Mouse (Mus musculus): ENCODE results near the gene 4931414P19Rik. TPM values are rescaled to one million over a fixed set of nuclear protein-coding genes. Genes with fewer than 3 reads are reported as not detected.

4931414P19Rik gene
- total and polyA plus RNA-seq, 3 experiments: 1.5 to 2.9 (median 2.7) TPM

- Histone ChIP-seq H3K79me2 (replicated peaks; ENCODE audit: control insufficient read depth, extremely low read depth, insufficient read depth, poor library complexity, severe bottlenecking) (peaks cover 53% of the 10 kb centered on the region), H3K9me3 (replicated peaks; ENCODE audit: low read length) (no peaks in the 10 kb centered on the region), H3K27ac (ENCODE audit: insufficient read depth, low read depth) (no peak overlapping the region), H3K36me3 (replicated peaks in 1 of 2; ENCODE audit: control insufficient read depth in 1 of 2, insufficient read depth in 1 of 2, low read length in 1 of 2) (peaks cover 80 to 86% of the 10 kb centered on the region in 2 experiments), H3K9ac (ENCODE audit: insufficient read depth, low read depth) (no peak overlapping the region), H3K4me3 (replicated peaks in 1 of 3; ENCODE audit: low read depth in 2 of 3, low read length in 2 of 3, poor library complexity in 1 of 3) (no peak overlapping the region), H3K27me3 (replicated peaks) (no peaks in the 10 kb centered on the region), H3K4me1 (ENCODE audit: control insufficient read depth in 1 of 2, insufficient read depth in 2 of 2) (peaks cover 11 to 44% of the 10 kb centered on the region in 2 experiments), H3K4me2 (ENCODE audit: insufficient read depth, low read depth, poor library complexity, severe bottlenecking) (no peak overlapping the region)
- TF ChIP-seq MXI1 (IDR thresholded peaks at IDR 0.05; ENCODE audit: low read depth, low read length) (no peak), MYC (IDR thresholded peaks at IDR 0.05; ENCODE audit: low read depth, low read length) (no peak), RAD21 (IDR thresholded peaks at IDR 0.05; ENCODE audit: low read depth, low read length) (no peak), HCFC1 (IDR thresholded peaks at IDR 0.05; ENCODE audit: low read depth, low read length) (no peak), EP300 (IDR thresholded peaks at IDR 0.05; ENCODE audit: low read length) (no peak), ZNF384 (IDR thresholded peaks at IDR 0.05; ENCODE audit: low read depth, low read length) (no peak), CHD2 (IDR thresholded peaks at IDR 0.05; ENCODE audit: low read length) (no peak), BHLHE40 (IDR thresholded peaks at IDR 0.05; ENCODE audit: low read depth, low read length) (no peak), ZKSCAN1 (IDR thresholded peaks at IDR 0.05; ENCODE audit: borderline replicate concordance, low read depth, low read length) (no peak)
- no peak for DNase-seq (ENCODE audit: extremely low read depth)
- dilution Hi-C loops (cut with MboI; ENCODE audit: extremely low pct_ligation_motif_present, extremely low pct_unique_long_range_greater_than_20kb, low sequenced_read_pairs): no loop called here
- in situ Hi-C loops (cut with MboI; ENCODE audit: low pct_ligation_motif_present, low pct_unique_long_range_greater_than_20kb, low sequenced_read_pairs): loop anchor here (5.0 to 25.0 kb wide), 2 partner anchors 416 to 586 kb away; no protein-coding TSS in a partner anchor
These were observed 42.1 kb upstream of the 4931414P19Rik start for GRCm38 (mm10) chr14:54647900-54648299.

- DNase-seq (ENCODE audit: extremely low read depth): no peak
- Histone ChIP-seq H3K4me1 (ENCODE audit: control insufficient read depth in 1 of 2, insufficient read depth in 2 of 2) (peaks cover 11 to 38% of the 10 kb centered on the region in 2 experiments), H3K36me3 (replicated peaks in 1 of 2; ENCODE audit: control insufficient read depth in 1 of 2, insufficient read depth in 1 of 2, low read length in 1 of 2) (peaks cover 88 to 94% of the 10 kb centered on the region in 2 experiments), H3K9me3 (replicated peaks; ENCODE audit: low read length) (no peaks in the 10 kb centered on the region), H3K4me3 (replicated peaks in 1 of 3; ENCODE audit: low read depth in 2 of 3, low read length in 2 of 3, poor library complexity in 1 of 3) (no peak overlapping the region), H3K4me2 (ENCODE audit: insufficient read depth, low read depth, poor library complexity, severe bottlenecking) (no peak overlapping the region), H3K9ac (ENCODE audit: insufficient read depth, low read depth) (no peak overlapping the region), H3K27me3 (replicated peaks) (no peaks in the 10 kb centered on the region), H3K79me2 (replicated peaks; ENCODE audit: control insufficient read depth, extremely low read depth, insufficient read depth, poor library complexity, severe bottlenecking) (peaks cover 44% of the 10 kb centered on the region), H3K27ac (ENCODE audit: insufficient read depth, low read depth) (no peak overlapping the region)
- TF ChIP-seq GABPA (IDR thresholded peaks at IDR 0.05; ENCODE audit: insufficient replicate concordance, low read depth, low read length): no peak
- TF ChIP-seq CTCF (conservative IDR thresholded peaks at IDR 0.05 in 1 of 2, IDR thresholded peaks at IDR 0.05 in 1 of 2; ENCODE audit: low read depth in 2 of 2, low read length in 2 of 2): peak in 1 of 2 experiments; percentile 51; a peak in 2 of 4 replicates
- dilution Hi-C loops (cut with MboI; ENCODE audit: extremely low pct_ligation_motif_present, extremely low pct_unique_long_range_greater_than_20kb, low sequenced_read_pairs) (no loop called here), in situ Hi-C loops (cut with MboI; ENCODE audit: low pct_ligation_motif_present, low pct_unique_long_range_greater_than_20kb, low sequenced_read_pairs) (loop anchor here (5.0 to 25.0 kb wide), 2 partner anchors 415 to 585 kb away; no protein-coding TSS in a partner anchor)
These were observed 41.3 kb upstream of the 4931414P19Rik start for GRCm38 (mm10) chr14:54646898-54647636.

GRCm38 (mm10) chr14:54646455-54646854 lies 40.7 kb upstream of the 4931414P19Rik start:
- TF ChIP-seq E2F4 (IDR thresholded peaks at IDR 0.05; ENCODE audit: insufficient replicate concordance, low read depth, low read length) (no peak), USF1 (IDR thresholded peaks at IDR 0.05; ENCODE audit: low read depth, low read length) (no peak), POLR2A (IDR thresholded peaks at IDR 0.05; ENCODE audit: low read depth, low read length) (no peak), IRF4 (IDR thresholded peaks at IDR 0.05; ENCODE audit: low read depth, low read length) (no peak), MYC (IDR thresholded peaks at IDR 0.05; ENCODE audit: low read depth, low read length) (no peak), EP300 (IDR thresholded peaks at IDR 0.05; ENCODE audit: low read length) (no peak)
- peaks cover 84 to 95% of the 10 kb centered on the region in 2 experiments for H3K36me3 ChIP-seq (replicated peaks in 1 of 2; ENCODE audit: control insufficient read depth in 1 of 2, insufficient read depth in 1 of 2, low read length in 1 of 2)
- in situ Hi-C loops (cut with MboI; ENCODE audit: low pct_ligation_motif_present, low pct_unique_long_range_greater_than_20kb, low sequenced_read_pairs): loop anchor here (5.0 to 25.0 kb wide), 2 partner anchors 414 to 584 kb away; no protein-coding TSS in a partner anchor

More at GRCm38 (mm10) chr14:54646455-54646854, 40.7 kb upstream of the 4931414P19Rik start:
- Histone ChIP-seq H3K9ac (ENCODE audit: insufficient read depth, low read depth) (no peak overlapping the region), H3K9me3 (replicated peaks; ENCODE audit: low read length) (no peaks in the 10 kb centered on the region), H3K27ac (ENCODE audit: insufficient read depth, low read depth) (peak overlapping the region; percentile 13; the same call in 1 of the 2 replicates), H3K4me1 (ENCODE audit: control insufficient read depth in 1 of 2, insufficient read depth in 2 of 2) (peaks cover 7 to 37% of the 10 kb centered on the region in 2 experiments), H3K4me3 (replicated peaks in 1 of 3; ENCODE audit: low read depth in 2 of 3, low read length in 2 of 3, poor library complexity in 1 of 3) (no peak overlapping the region), H3K4me2 (ENCODE audit: insufficient read depth, low read depth, poor library complexity, severe bottlenecking) (no peak overlapping the region), H3K79me2 (replicated peaks; ENCODE audit: control insufficient read depth, extremely low read depth, insufficient read depth, poor library complexity, severe bottlenecking) (peaks cover 39% of the 10 kb centered on the region), H3K27me3 (replicated peaks) (no peaks in the 10 kb centered on the region)
- dilution Hi-C loops (cut with MboI; ENCODE audit: extremely low pct_ligation_motif_present, extremely low pct_unique_long_range_greater_than_20kb, low sequenced_read_pairs): no loop called here
- no peak for DNase-seq (ENCODE audit: extremely low read depth)
